Mouse (Mus musculus): Measurements from ENCODE around the gene Anapc15-ps. TPM values are rescaled to one million over a fixed set of nuclear protein-coding genes. Genes with fewer than 3 reads are reported as not detected.

Gene Anapc15-ps
- polyA plus RNA-seq, 1 experiment from 2014 or later, result not detected

DNA sequence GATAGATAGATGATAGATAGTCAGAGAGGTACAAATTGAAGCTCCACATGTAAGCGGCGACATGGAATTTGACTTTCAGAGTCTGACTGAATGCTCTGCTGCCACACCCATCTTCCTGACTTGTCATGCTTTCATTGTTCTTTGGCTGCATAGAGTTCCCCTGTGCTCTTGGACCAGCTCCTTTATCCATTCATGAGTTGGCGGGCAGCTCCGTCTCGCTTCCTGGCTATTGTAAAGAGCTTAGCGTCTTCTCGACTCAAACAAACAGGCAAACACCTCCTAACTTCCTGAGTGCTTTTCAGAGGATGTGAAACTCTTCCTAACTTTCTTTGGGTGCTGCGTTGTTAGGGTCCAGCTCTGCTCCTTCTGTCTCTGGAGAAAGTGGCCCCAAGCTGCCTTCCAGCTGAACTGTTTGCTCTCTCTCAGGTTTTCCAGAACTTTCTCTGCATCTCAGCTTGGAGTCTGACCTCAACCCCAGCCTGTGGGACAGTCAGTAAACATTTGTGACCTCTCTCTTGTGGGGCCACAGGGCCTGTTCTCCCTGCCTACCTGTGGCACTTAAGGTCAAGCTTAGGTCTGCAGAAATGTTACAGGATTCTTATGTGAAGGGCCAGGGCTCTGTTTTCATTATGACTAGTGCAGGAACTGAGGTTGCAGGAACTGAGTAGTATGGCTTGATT, 13.6 kb downstream of the Anapc15-ps start:
- 88% methylated on average over 8 of the region's 8 CpGs for WGBS
- Histone ChIP-seq H3K4me2 (ENCODE audit: low read depth, severe bottlenecking) (no peak overlapping the region), H3K4me1 (ENCODE audit: control insufficient read depth, insufficient read depth, low read length) (no peaks in the 10 kb centered on the region), H3K9ac (ENCODE audit: low read length) (no peak overlapping the region), H3K27ac (replicated peaks; ENCODE audit: low read depth, low read length) (no peak overlapping the region), H3K36me3 (ENCODE audit: control insufficient read depth, insufficient read depth, low read length) (no peaks in the 10 kb centered on the region), H3K27me3 (ENCODE audit: control insufficient read depth, insufficient read depth, low read length) (no peaks in the 10 kb centered on the region), H3K9me3 (ENCODE audit: control insufficient read depth, low read length) (no peaks in the 10 kb centered on the region), H3K4me3 (ENCODE audit: low read depth, low read length) (no peak overlapping the region)
- no peak for DNase-seq (ENCODE audit: low spot score)
- no peak for ATAC-seq (ENCODE audit: insufficient number of reproducible peaks, low FRiP score, low TSS enrichment, low read depth)

DNA sequence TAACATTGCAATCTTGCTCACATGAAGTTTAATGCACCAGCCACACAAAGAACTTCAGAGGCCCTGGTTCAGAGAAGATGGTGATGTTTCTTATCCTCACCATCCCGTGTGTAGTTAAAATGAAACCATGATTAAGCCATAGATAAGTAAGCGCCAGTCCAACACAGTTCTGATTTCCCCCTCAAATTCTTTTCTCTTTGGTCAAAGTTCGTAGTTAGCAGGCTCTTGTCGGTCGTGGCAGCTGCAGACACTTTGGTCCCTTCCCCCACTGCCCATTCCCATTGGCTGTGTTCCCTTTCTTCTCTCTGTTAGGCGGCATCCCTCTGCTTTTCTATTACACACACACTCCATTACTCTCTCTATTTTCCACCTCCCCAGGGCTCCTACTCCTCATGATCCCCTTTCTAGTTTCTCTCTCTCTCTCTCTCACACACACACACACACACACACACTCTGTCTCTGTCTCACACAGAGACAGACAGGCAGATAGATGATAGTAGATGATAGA, 14.4 kb downstream of the Anapc15-ps start:
- DNase-seq (ENCODE audit: low spot score) (no peak), ATAC-seq (ENCODE audit: insufficient number of reproducible peaks, low FRiP score, low TSS enrichment, low read depth) (no peak)
- WGBS, result 46% methylated on average over 6 of the region's 6 CpGs

GRCm38 (mm10) chr10:95656236-95657225, 16.7 kb downstream of the Anapc15-ps start:
- WGBS, result 86% methylated on average over 10 of the region's 10 CpGs
- Histone ChIP-seq H3K4me3 (ENCODE audit: low read depth, low read length) (no peak overlapping the region), H3K9ac (ENCODE audit: low read length) (no peak overlapping the region), H3K27ac (replicated peaks; ENCODE audit: low read depth, low read length) (no peak overlapping the region), H3K4me1 (ENCODE audit: control insufficient read depth, insufficient read depth, low read length) (no peaks in the 10 kb centered on the region), H3K4me2 (ENCODE audit: low read depth, severe bottlenecking) (no peak overlapping the region), H3K9me3 (ENCODE audit: control insufficient read depth, low read length) (no peaks in the 10 kb centered on the region), H3K27me3 (ENCODE audit: control insufficient read depth, insufficient read depth, low read length) (no peaks in the 10 kb centered on the region), H3K36me3 (ENCODE audit: control insufficient read depth, insufficient read depth, low read length) (no peaks in the 10 kb centered on the region)
- ATAC-seq (ENCODE audit: insufficient number of reproducible peaks, low FRiP score, low TSS enrichment, low read depth) (no peak), DNase-seq (ENCODE audit: low spot score) (no peak)

More for the DNA sequence above, 14.4 kb downstream of the Anapc15-ps start:
- H3K27me3 ChIP-seq (ENCODE audit: control insufficient read depth, insufficient read depth, low read length), result no peaks in the 10 kb centered on the region
- H3K4me2 ChIP-seq (ENCODE audit: low read depth, severe bottlenecking), result no peak overlapping the region
- no peaks in the 10 kb centered on the region for H3K36me3 ChIP-seq (ENCODE audit: control insufficient read depth, insufficient read depth, low read length)
- H3K27ac ChIP-seq (replicated peaks; ENCODE audit: low read depth, low read length), result no peak overlapping the region
- H3K9ac ChIP-seq (ENCODE audit: low read length), result no peak overlapping the region
- no peak overlapping the region for H3K4me3 ChIP-seq (ENCODE audit: low read depth, low read length)
- no peaks in the 10 kb centered on the region for H3K4me1 ChIP-seq (ENCODE audit: control insufficient read depth, insufficient read depth, low read length)
- no peaks in the 10 kb centered on the region for H3K9me3 ChIP-seq (ENCODE audit: control insufficient read depth, low read length)

DNA sequence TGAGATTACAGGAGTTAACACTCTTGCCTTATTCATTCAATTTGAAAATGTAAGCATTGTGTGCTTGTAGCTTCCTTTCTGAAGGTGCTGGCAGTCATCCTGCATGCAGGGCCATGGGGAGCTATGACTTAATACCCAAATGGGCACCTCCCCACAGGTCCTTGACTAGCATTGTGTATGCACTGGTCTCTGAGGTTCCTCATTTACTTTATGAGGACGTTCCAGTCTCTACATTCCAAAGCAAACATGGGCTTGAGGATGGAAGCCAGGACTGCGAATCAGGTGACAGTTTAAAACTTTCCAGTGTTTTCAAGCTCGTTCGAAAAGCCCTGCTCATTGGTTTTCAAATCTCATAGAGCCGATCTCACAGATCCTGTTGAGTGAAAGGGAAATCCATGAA, 21.1 kb downstream of the Anapc15-ps start:
- Histone ChIP-seq H3K4me1 (ENCODE audit: control insufficient read depth, insufficient read depth, low read length) (no peaks in the 10 kb centered on the region), H3K9ac (ENCODE audit: low read length) (no peak overlapping the region), H3K9me3 (ENCODE audit: control insufficient read depth, low read length) (no peaks in the 10 kb centered on the region), H3K4me2 (ENCODE audit: low read depth, severe bottlenecking) (no peak overlapping the region), H3K4me3 (ENCODE audit: low read depth, low read length) (no peak overlapping the region), H3K27ac (replicated peaks; ENCODE audit: low read depth, low read length) (no peak overlapping the region), H3K27me3 (ENCODE audit: control insufficient read depth, insufficient read depth, low read length) (no peaks in the 10 kb centered on the region), H3K36me3 (ENCODE audit: control insufficient read depth, insufficient read depth, low read length) (no peaks in the 10 kb centered on the region)
- 87% methylated on average over 5 of the region's 5 CpGs for WGBS
- ATAC-seq (ENCODE audit: insufficient number of reproducible peaks, low FRiP score, low TSS enrichment, low read depth) (no peak), DNase-seq (ENCODE audit: low spot score) (no peak)

- Histone ChIP-seq H3K9me3 (ENCODE audit: control insufficient read depth, low read length) (no peaks in the 10 kb centered on the region), H3K36me3 (ENCODE audit: control insufficient read depth, insufficient read depth, low read length) (no peaks in the 10 kb centered on the region), H3K27ac (replicated peaks; ENCODE audit: low read depth, low read length) (no peak overlapping the region), H3K4me2 (ENCODE audit: low read depth, severe bottlenecking) (no peak overlapping the region), H3K4me3 (ENCODE audit: low read depth, low read length) (no peak overlapping the region), H3K4me1 (ENCODE audit: control insufficient read depth, insufficient read depth, low read length) (no peaks in the 10 kb centered on the region), H3K27me3 (ENCODE audit: control insufficient read depth, insufficient read depth, low read length) (no peaks in the 10 kb centered on the region), H3K9ac (ENCODE audit: low read length) (no peak overlapping the region)
- ATAC-seq (ENCODE audit: insufficient number of reproducible peaks, low FRiP score, low TSS enrichment, low read depth) (no peak), DNase-seq (ENCODE audit: low spot score) (no peak)
- WGBS, result 91% methylated on average over 11 of the region's 11 CpGs
Measured at GRCm38 (mm10) chr10:95648326-95648888, 24.8 kb downstream of the Anapc15-ps start.

- 83% methylated on average over 9 of the region's 9 CpGs for WGBS
- H3K4me1 ChIP-seq (ENCODE audit: control insufficient read depth, insufficient read depth, low read length), result no peaks in the 10 kb centered on the region
- H3K4me3 ChIP-seq (ENCODE audit: low read depth, low read length), result no peak overlapping the region
- H3K9me3 ChIP-seq (ENCODE audit: control insufficient read depth, low read length), result no peaks in the 10 kb centered on the region
- no peaks in the 10 kb centered on the region for H3K27me3 ChIP-seq (ENCODE audit: control insufficient read depth, insufficient read depth, low read length)
- H3K36me3 ChIP-seq (ENCODE audit: control insufficient read depth, insufficient read depth, low read length), result no peaks in the 10 kb centered on the region
- H3K9ac ChIP-seq (ENCODE audit: low read length), result no peak overlapping the region
- no peak for ATAC-seq (ENCODE audit: insufficient number of reproducible peaks, low FRiP score, low TSS enrichment, low read depth)
- no peak for DNase-seq (ENCODE audit: low spot score)
- no peak overlapping the region for H3K27ac ChIP-seq (replicated peaks; ENCODE audit: low read depth, low read length)
- no peak overlapping the region for H3K4me2 ChIP-seq (ENCODE audit: low read depth, severe bottlenecking)
Measured at GRCm38 (mm10) chr10:95647128-95647527, 26.1 kb downstream of the Anapc15-ps start.

GRCm38 (mm10) chr10:95646576-95646975, 26.7 kb downstream of the Anapc15-ps start:
- Histone ChIP-seq H3K27ac (replicated peaks; ENCODE audit: low read depth, low read length) (no peak overlapping the region), H3K4me3 (ENCODE audit: low read depth, low read length) (no peak overlapping the region), H3K4me2 (ENCODE audit: low read depth, severe bottlenecking) (no peak overlapping the region), H3K4me1 (ENCODE audit: control insufficient read depth, insufficient read depth, low read length) (no peaks in the 10 kb centered on the region), H3K9ac (ENCODE audit: low read length) (no peak overlapping the region), H3K27me3 (ENCODE audit: control insufficient read depth, insufficient read depth, low read length) (no peaks in the 10 kb centered on the region), H3K9me3 (ENCODE audit: control insufficient read depth, low read length) (no peaks in the 10 kb centered on the region), H3K36me3 (ENCODE audit: control insufficient read depth, insufficient read depth, low read length) (no peaks in the 10 kb centered on the region)
- DNase-seq (ENCODE audit: low spot score) (no peak), ATAC-seq (ENCODE audit: insufficient number of reproducible peaks, low FRiP score, low TSS enrichment, low read depth) (no peak)
- 90% methylated on average over 10 of the region's 10 CpGs for WGBS

- 78% methylated on average over 6 of the region's 6 CpGs for WGBS
- Histone ChIP-seq H3K9me3 (ENCODE audit: control insufficient read depth, low read length) (no peaks in the 10 kb centered on the region), H3K4me1 (ENCODE audit: control insufficient read depth, insufficient read depth, low read length) (no peaks in the 10 kb centered on the region), H3K36me3 (ENCODE audit: control insufficient read depth, insufficient read depth, low read length) (no peaks in the 10 kb centered on the region), H3K27me3 (ENCODE audit: control insufficient read depth, insufficient read depth, low read length) (no peaks in the 10 kb centered on the region), H3K9ac (ENCODE audit: low read length) (no peak overlapping the region), H3K4me2 (ENCODE audit: low read depth, severe bottlenecking) (no peak overlapping the region), H3K27ac (replicated peaks; ENCODE audit: low read depth, low read length) (no peak overlapping the region), H3K4me3 (ENCODE audit: low read depth, low read length) (no peak overlapping the region)
- no peak for DNase-seq (ENCODE audit: low spot score)
- no peak for ATAC-seq (ENCODE audit: insufficient number of reproducible peaks, low FRiP score, low TSS enrichment, low read depth)
Measured at GRCm38 (mm10) chr10:95643696-95644360, 29.4 kb downstream of the Anapc15-ps start.

All from limb, embryonic 11.5 days (tissue).